Mouse (Mus musculus) stomach, postnatal 0 days (tissue): Measurements from ENCODE around the gene Aox3. TPM values are rescaled to one million over a fixed set of nuclear protein-coding genes. Genes with fewer than 3 reads are reported as not detected.

Experiments
- ATAC-seq: fragments of 200-750 bp; cut with Nextera tagmentation; 2 replicates; pipeline ENCODE4 v1.8.0; 2017; ENCODE audit not compliant: low FRiP score, low TSS enrichment
- DNase-seq: peaks from one replicate; pipeline ENCODE4 v3.0.0-alpha.2; 2016; ENCODE audit warnings: low spot score
- H3K27ac ChIP-seq: fragments of 300-500 bp; sonication (generic); replicated peaks from 2 replicates; pipeline ENCODE4 v1.5.1; 2014; ENCODE audit warnings: mild to moderate bottlenecking, control low read depth
- H3K27me3 ChIP-seq: fragments of 300-500 bp; sonication (generic); 2 replicates; pipeline ENCODE4 v1.6.1; 2014; ENCODE audit warnings: low read length; ENCODE audit not compliant: control insufficient read depth, insufficient read depth
- H3K36me3 ChIP-seq: fragments of 300-500 bp; sonication (generic); 2 replicates; pipeline ENCODE4 v1.6.1; 2014; ENCODE audit warnings: low read length, mixed read lengths; ENCODE audit not compliant: control insufficient read depth, insufficient read depth
- H3K4me1 ChIP-seq: fragments of 300-500 bp; sonication (generic); replicated peaks from 2 replicates; pipeline ENCODE4 v1.6.1; 2014; ENCODE audit warnings: antibody characterized with exemption; ENCODE audit not compliant: control insufficient read depth, insufficient read depth
- H3K4me2 ChIP-seq: fragments of 300-500 bp; sonication (generic); replicated peaks from 2 replicates; pipeline ENCODE4 v1.6.1; 2014; ENCODE audit warnings: low read depth, mild to moderate bottlenecking, control low read depth, moderate library complexity
- H3K4me3 ChIP-seq: fragments of 300-500 bp; sonication (generic); 2 replicates; pipeline ENCODE4 v1.5.1; 2014; ENCODE audit warnings: low read depth, low read length, control low read depth
- H3K9ac ChIP-seq: fragments of 300-500 bp; sonication (generic); 2 replicates; pipeline ENCODE4 v1.6.1; 2014; ENCODE audit warnings: mild to moderate bottlenecking, low read length, control low read depth, mixed read lengths
- H3K9me3 ChIP-seq: fragments of 300-500 bp; sonication (generic); 2 replicates; pipeline ENCODE4 v1.6.1; 2016; ENCODE audit warnings: low read length; ENCODE audit not compliant: control insufficient read depth
- CTCF ChIP-seq: IDR thresholded peaks from 2 replicates; pipeline ENCODE4 v1.5.1; 2016; ENCODE audit warnings: antibody characterized with exemption, low read depth, mild to moderate bottlenecking, moderate library complexity
- EP300 ChIP-seq: optimal IDR thresholded peaks from 2 replicates; pipeline ENCODE3; 2016; ENCODE audit warnings: antibody characterized with exemption
- WGBS: fragments of 180-500 bp; shearing (Covaris S2); extraction: QIAGEN DNeasy Blood & Tissue Kit; methylation state at CpG from one replicate; pipeline ENCODE4 v1.1.7; 2014; 5-methylcytosine and 5-hydroxymethylcytosine counted together
- polyA plus RNA-seq: library from polyadenylated mRNA; unstranded; fragments of >200 nt; fragmentation: Nextera tagmentation; extraction: Ambion mirVana; gene quantifications from 2 replicates; pipeline ENCODE4 v1.2.1, GENCODE M21; 2015

Aox3 gene
- polyA plus RNA-seq, 1 experiment from 2014 or later: 0.62 TPM

DNA sequence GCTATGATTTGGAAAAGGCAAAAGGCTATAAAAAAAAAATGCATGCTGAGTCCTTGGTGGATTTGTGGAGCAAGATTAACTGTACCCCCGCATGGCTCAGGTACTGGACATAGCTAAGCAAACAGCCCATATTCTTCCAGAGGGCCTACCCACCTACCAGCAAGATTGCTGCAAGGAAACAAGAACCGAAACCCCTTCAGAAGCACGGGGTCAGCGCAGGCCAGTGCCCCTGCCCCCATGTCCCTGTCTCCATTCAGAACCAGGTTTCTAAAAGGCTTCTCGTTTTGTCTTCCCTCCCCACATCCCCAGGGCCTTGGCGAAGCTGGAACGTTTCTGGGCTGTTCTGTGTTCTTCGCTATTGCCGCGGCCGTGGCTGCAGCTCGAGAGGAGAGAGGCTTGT lies 81.4 kb downstream of the Aox3 start:
- Histone ChIP-seq H3K9me3 (no peaks in the 10 kb centered on the region), H3K4me3 (no peak overlapping the region), H3K4me2 (no peak overlapping the region), H3K4me1 (no peaks in the 10 kb centered on the region), H3K9ac (no peak overlapping the region), H3K36me3 (no peaks in the 10 kb centered on the region), H3K27me3 (no peaks in the 10 kb centered on the region), H3K27ac (no peak overlapping the region)
- DNase-seq: no peak
- no peak for ATAC-seq
- TF ChIP-seq CTCF: no peak
- TF ChIP-seq EP300: no peak
- 85% methylated on average over 12 of the region's 12 CpGs for WGBS

DNA sequence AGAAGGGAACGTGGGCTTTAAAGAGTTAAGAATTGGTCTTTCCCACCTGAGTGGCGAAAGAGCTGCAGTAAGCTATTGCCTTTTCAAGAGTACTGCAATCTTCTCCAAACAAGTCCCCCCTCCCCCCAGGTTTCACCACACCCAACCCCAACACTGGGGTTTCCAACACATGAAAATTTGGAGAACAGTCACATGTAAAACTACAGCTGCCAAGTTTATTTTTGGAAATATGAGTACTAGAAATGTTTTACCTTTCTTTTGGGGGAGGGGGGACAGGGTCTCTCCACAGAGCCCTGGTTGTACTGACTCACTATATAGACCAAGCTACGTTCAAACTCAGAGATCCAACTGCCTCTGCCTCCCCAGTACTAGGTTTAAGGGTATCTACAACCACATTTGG lies 82.1 kb downstream of the Aox3 start:
- TF ChIP-seq CTCF (no peak), EP300 (no peak)
- ATAC-seq (no peak), DNase-seq (no peak)
- Histone ChIP-seq H3K9ac (no peak overlapping the region), H3K4me3 (no peak overlapping the region), H3K36me3 (no peaks in the 10 kb centered on the region), H3K9me3 (no peaks in the 10 kb centered on the region), H3K4me2 (no peak overlapping the region), H3K4me1 (no peaks in the 10 kb centered on the region), H3K27ac (no peak overlapping the region), H3K27me3 (no peaks in the 10 kb centered on the region)
- WGBS: 67% methylated on average over 3 of the region's 3 CpGs

DNA sequence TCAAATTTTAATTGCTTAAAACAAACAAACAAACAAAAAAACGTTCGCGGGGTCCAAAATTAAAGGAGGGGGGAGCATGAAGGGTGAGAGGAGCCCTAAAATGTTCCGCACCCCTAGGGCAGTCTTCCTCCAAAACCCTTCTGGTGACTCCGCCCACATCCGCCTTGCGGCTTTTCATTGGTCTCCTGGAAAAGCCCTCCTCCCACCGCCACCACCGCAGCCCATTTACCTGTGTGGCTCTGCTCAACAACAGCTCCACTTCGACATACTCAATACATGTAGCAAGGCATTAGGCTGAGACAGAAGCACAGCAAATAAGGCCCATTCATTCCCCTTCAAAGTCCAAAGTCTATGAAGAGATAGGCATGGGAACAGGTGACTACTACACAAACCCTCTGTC lies 82.6 kb downstream of the Aox3 start:
- ATAC-seq: peak; percentile 74
- no peak overlapping the region for H3K9ac ChIP-seq
- DNase-seq: peak; percentile 29
- no peak overlapping the region for H3K27ac ChIP-seq
- H3K4me3 ChIP-seq: no peak overlapping the region
- 20% methylated on average over 10 of the region's 10 CpGs for WGBS
- H3K36me3 ChIP-seq: no peaks in the 10 kb centered on the region
- H3K4me2 ChIP-seq: no peak overlapping the region
- TF ChIP-seq EP300 (no peak), CTCF (no peak)
- H3K4me1 ChIP-seq: no peaks in the 10 kb centered on the region
- H3K27me3 ChIP-seq: no peaks in the 10 kb centered on the region
- H3K9me3 ChIP-seq: no peaks in the 10 kb centered on the region

DNA sequence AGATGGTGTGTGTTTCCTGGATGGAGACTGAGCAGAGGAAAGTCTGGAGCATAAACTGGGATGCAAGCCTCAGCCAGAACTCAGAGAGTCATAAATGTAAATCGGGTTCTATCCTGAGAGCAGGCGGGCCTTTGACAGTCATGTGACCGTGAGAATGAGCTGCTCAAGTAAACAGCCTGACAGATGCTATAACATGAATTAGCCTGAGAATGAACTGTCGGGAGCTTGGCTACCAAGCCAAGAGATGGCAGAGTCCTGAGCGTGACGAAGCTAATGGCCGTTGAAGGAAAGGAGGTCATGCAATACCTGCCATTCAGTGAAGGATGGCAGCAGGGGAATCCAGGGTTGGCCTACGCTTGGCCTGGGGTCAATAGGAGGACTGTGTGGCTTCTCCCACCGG lies 84.1 kb downstream of the Aox3 start:
- Histone ChIP-seq H3K4me3 (no peak overlapping the region), H3K4me1 (no peaks in the 10 kb centered on the region), H3K36me3 (no peaks in the 10 kb centered on the region), H3K9me3 (no peaks in the 10 kb centered on the region), H3K9ac (no peak overlapping the region), H3K27ac (no peak overlapping the region), H3K27me3 (no peaks in the 10 kb centered on the region), H3K4me2 (no peak overlapping the region)
- TF ChIP-seq CTCF (no peak), EP300 (no peak)
- no peak for DNase-seq
- ATAC-seq: no peak
- 51% methylated on average over 9 of the region's 9 CpGs for WGBS

DNA sequence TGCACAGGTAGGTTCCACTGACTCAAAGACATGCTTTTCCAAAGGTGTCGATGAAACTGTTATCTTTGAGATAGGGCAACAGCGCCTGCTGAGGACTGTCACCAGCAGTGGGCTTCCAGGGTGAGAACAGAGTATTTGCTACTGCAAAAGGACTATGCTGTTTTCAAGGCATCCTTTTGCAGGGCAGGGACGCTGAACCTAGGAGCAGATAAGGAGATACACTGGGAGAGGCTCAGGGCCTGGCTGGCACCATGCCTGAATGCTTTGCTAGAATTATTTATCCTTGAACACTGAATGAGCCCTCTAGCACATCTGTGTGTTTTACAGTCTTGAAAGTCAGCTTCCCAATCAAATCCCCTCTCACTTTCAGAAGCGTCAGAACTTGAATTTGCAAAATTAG lies 85.5 kb downstream of the Aox3 start:
- Histone ChIP-seq H3K9me3 (no peaks in the 10 kb centered on the region), H3K27ac (no peak overlapping the region), H3K9ac (no peak overlapping the region), H3K4me2 (no peak overlapping the region), H3K36me3 (no peaks in the 10 kb centered on the region), H3K4me3 (no peak overlapping the region), H3K4me1 (no peaks in the 10 kb centered on the region), H3K27me3 (no peaks in the 10 kb centered on the region)
- ATAC-seq (no peak), DNase-seq (no peak)
- 60% methylated on average over 4 of the region's 4 CpGs for WGBS
- TF ChIP-seq CTCF (no peak), EP300 (no peak)

DNA sequence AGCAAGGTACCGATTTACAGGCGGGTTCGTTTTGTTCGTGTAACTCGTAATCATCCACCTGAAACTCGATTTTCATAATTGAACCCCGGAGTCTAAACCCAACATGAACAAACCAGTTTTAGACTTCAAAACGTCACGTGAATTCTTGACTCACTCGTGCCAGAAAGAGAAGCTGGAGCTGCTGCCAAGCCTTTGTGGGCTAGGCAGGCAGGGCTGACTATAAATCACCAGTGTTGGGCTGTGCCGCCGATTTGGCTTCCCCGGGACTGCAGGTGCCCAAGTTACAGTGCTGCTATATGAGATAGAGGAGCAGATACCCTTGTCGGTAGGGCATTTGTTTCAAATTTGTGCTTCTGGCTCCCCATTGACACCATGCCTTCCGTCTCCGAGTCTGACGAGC lies 97.3 kb downstream of the Aox3 start, which contains the start of gene Aox4:
TSS of gene Aox4 (plus strand) at position 195 of the 400 bp plus-strand sequence.
- 0 out of 2 replicates have a peak within 1 kb of the TSS, but pooled peaks have one; percentile 8 for H3K4me2 ChIP-seq
- no peaks in the 10 kb centered on the region for H3K9me3 ChIP-seq
- H3K9ac ChIP-seq: no peak within 1 kb of the TSS
- 49% methylated on average over 17 of the region's 17 CpGs for WGBS
- H3K36me3 ChIP-seq: no peaks in the 10 kb centered on the region
- peak within 1 kb of the TSS; percentile 30; the same call in 1 of the 2 replicates for H3K27ac ChIP-seq
- H3K4me1 ChIP-seq: no peaks in the 10 kb centered on the region
- no peak for DNase-seq
- TF ChIP-seq EP300 (peak; percentile 65), CTCF (no peak)
- H3K27me3 ChIP-seq: no peaks in the 10 kb centered on the region
- no peak within 1 kb of the TSS for H3K4me3 ChIP-seq
- no peak; the same call in 1 of the 2 replicates for ATAC-seq
